Mouse (Mus musculus) hindbrain, embryonic 16.5 days (tissue): ENCODE results near the gene Carm1. TPM values are rescaled to one million over a fixed set of nuclear protein-coding genes. Genes with fewer than 3 reads are reported as not detected.

Source experiments
- microRNA counts: library from miRNA; unstranded; fragments of <30 nt; microRNA quantifications from one replicate; lab custom pipeline; 2016
- microRNA-seq: library from miRNA; unstranded; fragments of <30 nt; microRNA quantifications from one replicate; pipeline ENCODE4, GENCODE M21; 2017
- polyA plus RNA-seq: library from polyadenylated mRNA; unstranded; fragments of >200 nt; fragmentation: Nextera tagmentation; extraction: Ambion mirVana; gene quantifications from 2 replicates; pipeline ENCODE4 v1.2.1, GENCODE M21; 2015

Carm1 gene
- polyA plus RNA-seq, 1 experiment from 2014 or later, result 15.8 TPM

MicroRNA genes within 50 kb of the gene (microRNA counts, 519-probe panel; counts per million panel counts)
- microRNA mmu-miR-1946b (lab: Ali Mortazavi, UCI), result not detected

Small RNA genes within 50 kb of the gene (microRNA-seq; reads per million reads assigned to microRNA genes)
- gene Mir1946b, result not detected

Other genes starting within 250 kb of the Carm1 start
- gene Ap1m2, start 234.6 kb upstream of the Carm1 start, polyA plus RNA-seq, result 2.8 and 2.9 TPM in 2 replicates
- gene Slc44a2, start 226.2 kb upstream of the Carm1 start, polyA plus RNA-seq, result 63.9 and 78.0 TPM in 2 replicates
- gene Ilf3, start 179.0 kb upstream of the Carm1 start, polyA plus RNA-seq, result 186 and 210 TPM in 2 replicates
- gene Qtrt1, start 135.1 kb upstream of the Carm1 start, polyA plus RNA-seq, result 50.3 and 53.7 TPM in 2 replicates
- gene Dnm2, start 122.0 kb upstream of the Carm1 start, polyA plus RNA-seq, result 61.9 and 69.2 TPM in 2 replicates
- gene Tmed1, start 36.6 kb upstream of the Carm1 start, polyA plus RNA-seq, result 64.3 and 66.8 TPM in 2 replicates
- 1.6 and 2.5 TPM in 2 replicates for gene AB124611, start 20.7 kb upstream of the Carm1 start, polyA plus RNA-seq
- gene Timm29, start 45.8 kb downstream of the Carm1 start, polyA plus RNA-seq, result 51.8 and 53.4 TPM in 2 replicates
- 25.6 and 26.1 TPM in 2 replicates for gene Yipf2, start 45.9 kb downstream of the Carm1 start, polyA plus RNA-seq
- gene Smarca4, start 69.3 kb downstream of the Carm1 start, polyA plus RNA-seq, result 109 and 130 TPM in 2 replicates
- 15.6 and 17.5 TPM in 2 replicates for gene Ldlr, start 176.6 kb downstream of the Carm1 start, polyA plus RNA-seq
- 21.2 and 26.0 TPM in 2 replicates for gene Spc24, start 213.4 kb downstream of the Carm1 start, polyA plus RNA-seq